Mouse (Mus musculus): ENCODE results near the gene Sema5a.
A peak's percentile ranks its signal among the peaks of the same experiment; 100 is the strongest.

Sema5a gene

GRCm38 (mm10) chr15:32543181-32543580 is 298.6 kb downstream of the Sema5a start:
- no peak for DNase-seq (ENCODE audit: low spot score)

GRCm38 (mm10) chr15:32545455-32545854 is 300.8 kb downstream of the Sema5a start:
- no peak for DNase-seq (ENCODE audit: low spot score)

- no peak for DNase-seq (ENCODE audit: low spot score)
These were observed 302.1 kb downstream of the Sema5a start for GRCm38 (mm10) chr15:32546746-32547145.

- no peak for DNase-seq (ENCODE audit: low spot score)
These were observed 314.3 kb downstream of the Sema5a start for GRCm38 (mm10) chr15:32558925-32559324.

GRCm38 (mm10) chr15:32562600-32562999 is 318.0 kb downstream of the Sema5a start:
- no peak for DNase-seq (ENCODE audit: low spot score)

- peak; percentile 17 for DNase-seq (ENCODE audit: low spot score)
These were observed 323.7 kb downstream of the Sema5a start for GRCm38 (mm10) chr15:32568181-32568857.

DNA sequence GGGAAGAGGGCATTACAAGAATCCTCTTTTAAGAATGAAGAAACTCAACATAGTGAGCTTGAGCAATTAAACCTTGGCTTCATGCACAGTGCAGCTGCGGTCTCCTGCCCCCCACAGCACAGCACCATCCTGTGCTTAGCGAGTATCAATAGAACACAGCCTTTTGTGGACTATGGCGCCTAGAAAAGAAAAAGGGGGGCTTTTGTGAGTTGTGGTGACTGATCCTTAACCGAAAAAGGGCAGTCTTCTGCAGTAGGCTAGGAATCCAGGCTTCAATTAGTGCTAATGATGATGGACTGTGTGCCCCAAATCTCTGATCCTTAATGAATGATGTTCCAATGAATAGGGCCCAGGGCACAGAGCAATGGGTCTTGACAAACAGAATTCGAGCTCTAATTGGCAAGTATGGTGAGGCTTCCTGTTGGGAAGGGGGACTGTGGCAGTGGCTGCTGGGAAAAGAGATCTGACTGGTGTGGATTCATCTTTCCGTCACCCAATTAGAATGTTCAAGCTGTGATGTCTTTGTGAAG is 324.3 kb downstream of the Sema5a start:
- no peak for DNase-seq (ENCODE audit: low spot score)

DNA sequence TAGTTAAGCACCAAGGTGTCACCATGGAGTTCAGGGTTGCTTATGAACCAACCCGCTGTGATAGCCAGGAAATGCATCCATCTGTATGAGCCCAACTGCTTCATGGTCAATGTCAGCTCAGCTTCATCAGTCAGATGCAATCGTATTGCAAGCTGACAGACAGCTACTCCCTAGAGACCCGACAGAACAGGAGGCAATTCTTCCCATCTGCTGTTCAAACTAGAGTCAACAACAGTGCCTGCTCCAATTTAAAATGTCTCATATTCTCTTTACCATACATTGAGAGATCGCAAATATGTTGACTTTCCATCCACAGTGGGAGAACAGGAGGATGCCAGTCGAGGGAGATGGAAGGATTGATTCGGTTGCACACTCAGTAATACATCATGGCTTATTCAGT is 329.7 kb downstream of the Sema5a start:
- no peak for DNase-seq (ENCODE audit: low spot score)

DNA sequence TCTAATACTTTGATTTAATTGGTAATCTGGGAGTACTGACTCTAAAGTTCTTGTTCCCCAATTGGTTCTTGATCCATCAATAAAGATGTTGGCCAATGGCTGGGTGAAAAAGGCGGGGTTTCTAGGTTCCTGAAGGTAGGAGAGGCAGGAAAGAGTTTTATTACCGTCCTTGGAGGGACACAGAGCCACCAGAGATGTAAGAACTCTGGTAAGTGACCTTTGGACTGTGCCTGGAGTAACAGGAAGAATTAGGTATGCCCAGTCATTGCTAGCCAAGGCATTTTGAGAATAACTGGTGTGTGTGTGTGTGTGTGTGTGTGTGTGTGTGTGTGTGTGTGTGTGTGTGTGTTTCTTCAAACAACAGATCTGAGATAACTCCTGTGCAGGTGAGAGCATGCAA is 330.6 kb downstream of the Sema5a start:
- DNase-seq (ENCODE audit: low spot score): no peak

- DNase-seq (ENCODE audit: low spot score): no peak
These were observed 334.7 kb downstream of the Sema5a start for GRCm38 (mm10) chr15:32579351-32579750.

- no peak for DNase-seq (ENCODE audit: low spot score)
These were observed 346.0 kb downstream of the Sema5a start for GRCm38 (mm10) chr15:32590641-32591040.

DNA sequence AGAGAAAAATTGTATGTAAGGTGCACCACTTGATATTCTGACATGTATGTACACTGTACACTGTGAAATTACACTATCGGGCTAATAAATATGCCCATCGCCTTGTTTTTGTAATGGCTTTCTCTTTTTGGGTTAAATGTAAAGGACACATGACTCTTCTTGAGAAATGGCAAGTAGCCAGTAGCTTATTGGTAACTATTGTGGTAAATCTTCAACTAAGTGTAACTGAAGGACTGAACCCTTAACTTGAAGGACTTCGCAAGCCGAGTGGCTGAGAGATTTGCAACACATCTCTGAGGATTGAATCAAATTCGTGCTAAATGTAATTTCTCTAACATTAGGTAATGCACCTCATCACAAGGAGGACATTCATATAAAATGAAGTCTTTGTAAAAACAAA is 349.1 kb downstream of the Sema5a start:
- no peak for DNase-seq (ENCODE audit: low spot score)

- no peak for DNase-seq (ENCODE audit: low spot score)
These were observed 352.0 kb downstream of the Sema5a start for GRCm38 (mm10) chr15:32596574-32596973.

- DNase-seq (ENCODE audit: low spot score): no peak
These were observed 352.6 kb downstream of the Sema5a start for GRCm38 (mm10) chr15:32597189-32597588.

DNA sequence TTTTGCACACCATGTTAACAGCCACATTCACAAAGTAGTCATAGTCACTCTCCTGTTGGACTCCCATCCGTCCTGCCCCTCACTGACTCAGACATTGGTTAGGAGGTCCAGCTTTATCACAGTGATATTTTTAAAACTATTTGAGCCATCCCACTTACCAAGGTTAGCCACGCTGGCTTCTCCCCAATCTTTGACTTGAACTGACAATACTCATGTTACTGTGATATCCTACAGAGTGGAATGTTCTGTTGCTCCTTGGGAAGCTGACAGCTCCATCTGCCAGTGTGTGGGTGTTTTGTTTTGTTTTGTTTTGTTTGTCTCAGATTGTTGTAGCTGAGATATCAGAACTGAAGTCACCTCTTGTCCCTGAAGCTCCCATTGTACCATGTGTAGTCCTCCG is 362.6 kb downstream of the Sema5a start:
- DNase-seq (ENCODE audit: low spot score): no peak

DNA sequence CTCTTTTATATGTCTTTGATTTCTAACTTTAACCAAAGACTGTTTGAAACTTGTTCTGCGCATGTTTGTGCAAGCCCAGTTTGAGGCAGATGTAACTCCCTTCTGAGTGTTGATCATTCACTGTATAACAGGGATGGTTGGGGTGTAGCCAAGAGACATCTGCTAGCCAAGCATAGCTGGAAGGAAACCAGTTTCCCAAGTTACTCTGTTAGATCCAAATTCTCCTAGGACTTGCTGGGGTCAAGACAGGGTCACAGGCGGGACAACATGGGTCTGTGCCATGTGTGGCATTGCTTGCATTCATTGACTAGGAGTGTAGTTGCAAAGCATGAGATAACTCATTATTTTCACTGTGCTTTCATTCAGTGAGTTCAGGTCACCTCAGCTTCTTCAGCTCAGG is 366.2 kb downstream of the Sema5a start:
- no peak for DNase-seq (ENCODE audit: low spot score)

- no peak for DNase-seq (ENCODE audit: low spot score)
These were observed 366.6 kb downstream of the Sema5a start for GRCm38 (mm10) chr15:32611201-32611600.

GRCm38 (mm10) chr15:32613718-32614117 is 369.1 kb downstream of the Sema5a start:
- DNase-seq (ENCODE audit: low spot score): no peak

- no peak for DNase-seq (ENCODE audit: low spot score)
These were observed 371.2 kb downstream of the Sema5a start for GRCm38 (mm10) chr15:32615773-32616172.

GRCm38 (mm10) chr15:32619199-32619598 is 374.6 kb downstream of the Sema5a start:
- DNase-seq (ENCODE audit: low spot score): no peak

DNA sequence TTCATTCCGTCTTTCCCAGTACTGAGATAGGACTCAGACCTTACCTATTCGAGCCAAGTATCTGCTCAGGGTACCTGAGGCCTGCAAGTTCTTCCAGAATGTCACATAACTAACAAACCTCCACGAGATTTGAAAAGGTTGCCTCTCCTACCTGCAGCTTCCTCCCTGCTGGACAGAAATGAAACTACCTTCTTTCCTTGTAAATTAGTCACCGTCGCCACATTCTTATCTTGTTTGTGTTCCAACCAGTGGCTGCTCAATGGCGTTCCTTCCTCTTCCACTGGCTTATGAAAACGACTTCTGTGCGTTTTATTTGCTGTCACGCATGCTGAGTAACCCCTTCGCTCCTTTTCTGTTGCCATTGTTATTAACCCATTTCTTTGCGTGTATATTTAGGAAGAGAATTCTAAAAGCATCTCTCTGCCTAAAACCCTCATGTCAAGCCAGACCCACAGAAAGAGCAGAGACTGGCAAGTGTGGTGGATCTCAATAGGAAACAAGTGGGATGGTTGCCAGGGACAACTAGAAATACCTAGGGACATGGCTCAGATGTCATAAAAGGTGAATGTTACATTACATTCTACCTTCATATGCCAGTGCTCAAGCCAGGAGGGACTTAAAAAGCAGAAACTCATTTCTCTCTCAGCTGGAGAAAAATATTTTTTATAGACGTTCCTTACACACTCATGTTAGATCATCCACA is 378.6 kb downstream of the Sema5a start:
- no peak for DNase-seq (ENCODE audit: low spot score)

- no peak for DNase-seq (ENCODE audit: low spot score)
These were observed 379.5 kb downstream of the Sema5a start for GRCm38 (mm10) chr15:32624106-32624505.

DNA sequence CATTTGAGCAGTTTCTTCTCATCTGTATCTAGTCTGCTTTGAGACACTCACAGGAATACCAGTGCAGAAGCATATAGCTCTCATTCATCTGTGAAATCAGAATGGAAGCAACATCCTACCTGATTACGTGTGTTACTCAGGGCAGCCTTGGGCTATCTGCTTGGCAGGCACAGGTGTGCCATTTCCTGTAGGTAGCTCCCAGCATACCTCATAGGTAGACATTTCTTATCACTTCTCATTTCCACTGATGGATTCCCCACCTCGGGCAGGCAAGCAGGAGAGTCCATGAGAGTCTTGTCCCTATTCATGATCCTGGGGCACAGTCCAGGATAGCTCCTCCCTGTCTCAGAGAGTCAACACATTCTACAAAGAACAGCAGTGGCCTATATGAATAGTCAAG is 381.4 kb downstream of the Sema5a start:
- no peak for DNase-seq (ENCODE audit: low spot score)

- no peak for DNase-seq (ENCODE audit: low spot score)
These were observed 389.1 kb downstream of the Sema5a start for GRCm38 (mm10) chr15:32633713-32634112.
